Mouse (Mus musculus) embryonic stem cell, embryonic (primary cell): ENCODE data around the gene Per1.

ENCODE experiments used
- CTCF ChIA-PET, 4 experiments: fragments of 300-600 bp in 2 of 4; fragments of 350-600 bp in 2 of 4; sonication (Branson Sonifier 250); formaldehyde crosslinking; loops; one replicate each; lab custom pipeline; 2022; ENCODE audit warnings: inconsistent platforms in 2 of 4; lab: Charles Lee
- POLR2A ChIA-PET, 4 experiments: fragments of 300-600 bp in 2 of 4; fragments of 350-600 bp in 2 of 4; sonication (Branson Sonifier 250); formaldehyde crosslinking; loops; one replicate each; lab custom pipeline; 2022; ENCODE audit warnings: antibody characterized with exemption in 4 of 4, inconsistent platforms in 1 of 4; lab: Charles Lee

Gene Per1

GRCm38 (mm10) chr11:69060448-69061254 lies 34.4 kb upstream of the Per1 start:
- POLR2A ChIA-PET: interaction anchor here (0.5 to 12.8 kb wide), 35 partner anchors 8 to 1466 kb away, joined by 3 to 344 read pairs (median 6); partner anchors contain the start of genes Tmem107 (in 3 of the 4), 9130213A22Rik (in 2 of the 4), Aurkb (in 2 of the 4) and Hes7 (in 2 of the 4)
- CTCF ChIA-PET: interaction anchor here in 2 of 4 experiments (0.6 to 1.5 kb wide), 4 partner anchors 8 to 132 kb away, joined by 3 to 5 read pairs (median 4); no protein-coding TSS in a partner anchor

DNA sequence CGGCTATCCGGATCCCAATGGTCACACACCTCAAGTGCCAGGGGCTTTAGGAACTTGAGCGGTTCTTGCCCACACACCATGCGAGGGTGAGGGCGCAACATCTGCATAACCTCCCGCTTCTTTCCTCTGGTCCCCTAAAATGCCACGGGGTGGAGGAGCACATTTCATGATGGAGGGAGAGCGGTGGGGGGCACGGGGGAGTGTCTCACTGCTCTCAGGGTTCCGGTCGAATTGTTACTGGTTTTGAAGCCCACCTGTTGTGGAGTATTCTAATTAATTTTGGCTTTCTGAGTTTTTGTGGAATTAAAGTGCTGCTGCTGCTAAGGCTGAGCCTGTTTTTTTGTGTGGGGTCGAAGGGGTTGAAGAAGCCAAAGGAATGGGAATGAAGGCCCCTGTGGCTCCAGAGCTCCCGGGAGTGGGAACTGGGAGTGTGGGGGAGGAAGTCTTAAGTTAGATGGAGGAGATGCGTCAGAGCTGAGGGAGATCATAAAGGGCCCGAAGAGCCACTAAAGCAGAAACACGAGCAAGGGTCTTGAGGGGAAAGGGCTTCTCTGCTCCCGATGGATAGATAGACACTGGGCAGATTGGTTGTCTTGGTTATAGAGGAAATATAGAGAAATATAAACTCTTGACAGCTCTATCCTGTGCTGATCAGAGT lies 33.6 kb upstream of the Per1 start:
- CTCF ChIA-PET: interaction anchor here in 1 of 4 experiments (1.2 kb wide), 1 partner anchor 25 kb away, joined by 4 read pairs; no protein-coding TSS in a partner anchor

DNA sequence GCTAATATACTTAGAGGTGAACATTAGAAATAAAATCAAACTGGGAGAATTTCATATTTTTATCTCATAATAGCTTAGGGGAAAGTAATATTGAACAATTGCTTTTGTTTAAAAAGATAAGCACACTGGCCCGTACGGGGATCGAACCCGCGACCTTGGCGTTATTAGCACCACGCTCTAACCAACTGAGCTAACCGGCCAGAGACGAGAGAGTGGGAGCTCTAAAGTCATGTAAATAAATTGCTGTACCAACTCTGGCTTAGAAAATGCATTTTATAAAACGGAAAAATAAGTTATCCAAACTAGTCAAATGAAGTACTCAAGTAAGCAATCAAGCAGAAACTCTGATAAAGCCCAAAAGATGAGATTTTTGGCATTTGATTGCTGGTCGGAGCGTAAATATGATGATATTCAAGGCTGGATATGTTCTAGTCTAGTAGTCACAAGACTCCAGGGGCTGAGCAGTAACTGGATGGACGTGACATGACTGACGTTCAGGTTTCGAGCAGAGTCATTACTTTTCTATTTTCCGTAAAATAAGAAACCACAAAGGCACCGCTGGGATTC lies 32.7 kb upstream of the Per1 start:
- POLR2A ChIA-PET: interaction anchor here (0.8 to 12.8 kb wide), 23 partner anchors 11 to 160 kb away, joined by 3 to 344 read pairs (median 7); partner anchors contain the start of genes Tmem107 (in 3 of the 4), 9130213A22Rik (in 1 of the 4), Aurkb (in 1 of the 4) and Hes7 (in 1 of the 4)
- CTCF ChIA-PET: no interaction called here

More for the DNA sequence above, 33.6 kb upstream of the Per1 start:
- POLR2A ChIA-PET: interaction anchor here (0.8 to 12.8 kb wide), 26 partner anchors 9 to 159 kb away, joined by 3 to 344 read pairs (median 7); partner anchors contain the start of genes Tmem107 (in 3 of the 4), Vamp2 (in 2 of the 4), 9130213A22Rik (in 1 of the 4) and Aurkb (in 1 of the 4)

DNA sequence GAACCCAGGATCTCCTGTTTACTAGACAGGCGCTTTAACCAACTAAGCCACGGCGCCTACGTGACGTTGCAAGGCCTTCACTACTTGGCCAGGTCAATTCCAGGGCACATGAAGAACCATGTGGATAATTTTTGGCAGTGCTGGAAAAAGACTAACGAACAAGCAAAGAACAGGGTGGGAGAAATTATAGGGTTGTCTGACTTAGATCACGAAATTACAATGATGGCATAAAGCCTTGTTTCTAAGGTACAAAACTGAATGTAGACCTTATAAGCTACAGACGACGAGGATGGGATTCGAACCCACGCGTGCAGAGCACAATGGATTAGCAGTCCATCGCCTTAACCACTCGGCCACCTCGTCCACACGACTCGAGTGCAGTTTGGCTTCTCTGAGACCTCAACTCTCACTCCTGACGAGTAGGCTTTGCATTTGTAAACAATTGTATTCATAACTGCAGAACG lies 32.2 kb upstream of the Per1 start:
- CTCF ChIA-PET: no interaction called here
- POLR2A ChIA-PET: interaction anchor here (0.8 to 12.8 kb wide), 28 partner anchors 10 to 74 kb away, joined by 3 to 344 read pairs (median 6); partner anchors contain the start of genes Tmem107 (in 3 of the 4), Per1 (in 2 of the 4), 9130213A22Rik (in 1 of the 4) and Aurkb (in 1 of the 4)

GRCm38 (mm10) chr11:69063413-69064201 lies 31.4 kb upstream of the Per1 start:
- CTCF ChIA-PET: interaction anchor here (0.5 to 1.3 kb wide), 8 partner anchors 28 to 897 kb away, joined by 3 to 4 read pairs (median 4); partner anchors contain the start of genes 9130213A22Rik (in 1 of the 4) and Per1 (in 1 of the 4)
- POLR2A ChIA-PET: interaction anchor here (0.6 to 12.8 kb wide), 44 partner anchors 9 to 858 kb away, joined by 3 to 344 read pairs (median 4); partner anchors contain the start of genes Per1 (in 3 of the 4), Tmem107 (in 3 of the 4), 9130213A22Rik (in 2 of the 4) and Aurkb (in 1 of the 4)

DNA sequence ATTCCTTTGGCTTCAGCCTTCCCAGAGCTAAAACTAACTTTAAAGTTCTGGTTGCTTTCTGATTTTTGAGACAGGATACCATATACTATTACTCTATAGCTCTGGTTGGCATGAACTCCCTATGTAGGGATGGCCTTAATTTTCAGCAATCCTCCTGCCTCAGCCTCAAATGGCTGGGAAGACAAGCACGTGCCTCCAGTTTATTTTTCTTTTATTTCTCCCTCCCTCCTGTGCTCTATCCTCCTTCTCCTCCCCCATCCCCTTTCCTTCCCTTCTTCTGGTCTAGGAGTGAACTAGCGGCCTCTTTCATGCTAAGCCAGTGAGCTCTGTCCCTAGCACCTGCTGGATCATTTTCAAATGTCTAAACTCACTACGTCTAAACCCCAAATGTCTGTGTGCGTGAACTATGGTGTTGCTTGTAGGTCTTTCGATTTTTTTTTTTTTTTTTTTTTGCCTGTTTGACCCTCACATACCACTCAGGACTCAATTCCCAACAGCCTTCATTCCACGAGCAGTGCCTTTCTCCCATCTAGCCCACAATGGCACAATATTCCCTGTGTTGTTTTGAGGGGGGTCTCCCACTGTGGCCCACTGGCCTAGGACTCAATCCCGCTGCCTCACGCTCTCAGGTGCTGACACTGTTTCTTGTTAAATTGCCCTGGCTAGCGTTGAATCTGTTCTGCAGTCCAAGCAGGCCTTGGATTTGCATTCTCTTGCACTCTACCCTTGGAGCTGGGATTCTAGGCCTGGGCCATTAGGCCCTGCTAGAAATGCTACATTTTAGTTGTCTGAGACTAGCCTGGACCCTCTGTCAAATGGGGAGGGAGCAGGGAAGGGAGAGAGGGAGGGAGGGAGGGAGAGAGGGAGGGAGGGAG lies 30.5 kb upstream of the Per1 start:
- POLR2A ChIA-PET: interaction anchor here (0.6 to 12.8 kb wide), 35 partner anchors 9 to 857 kb away, joined by 3 to 344 read pairs (median 4); partner anchors contain the start of genes Tmem107 (in 3 of the 4), 9130213A22Rik (in 2 of the 4), Hes7 (in 2 of the 4) and Per1 (in 2 of the 4)
- CTCF ChIA-PET: interaction anchor here (0.5 to 1.3 kb wide), 10 partner anchors 12 to 896 kb away, joined by 3 to 4 read pairs (median 4); partner anchors contain the start of genes 9130213A22Rik (in 1 of the 4) and Per1 (in 1 of the 4)

DNA sequence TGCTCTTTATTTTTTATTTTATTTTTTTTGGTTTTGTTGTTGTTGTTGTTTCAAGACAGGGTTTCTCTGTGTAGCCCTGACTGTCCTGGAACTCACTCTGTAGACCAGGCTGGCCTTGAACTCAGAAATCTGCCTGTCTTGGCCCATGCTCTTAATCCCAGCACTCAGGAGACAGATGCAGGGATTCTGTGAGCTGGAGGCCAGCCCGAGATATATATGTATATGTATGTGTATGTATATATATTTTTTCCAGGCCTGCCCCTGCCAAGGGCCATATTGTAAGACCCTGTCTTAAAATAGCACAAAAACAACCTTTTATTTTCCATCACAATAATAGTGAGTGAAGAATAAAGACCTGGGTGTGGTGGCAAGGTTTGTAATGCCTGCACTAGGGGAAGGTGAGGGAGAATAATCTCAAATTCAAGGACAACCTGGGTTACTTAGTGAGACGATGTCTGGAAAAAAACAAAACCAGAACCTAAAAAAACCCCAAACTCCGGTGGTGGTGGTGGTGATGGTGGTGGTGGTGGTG lies 29.6 kb upstream of the Per1 start:
- ChIA-PET CTCF (interaction anchor here in 2 of 4 experiments (0.6 to 1.9 kb wide), 5 partner anchors 12 to 59 kb away, joined by 3 to 14 read pairs (median 4); no protein-coding TSS in a partner anchor), POLR2A (interaction anchor here (0.6 to 12.8 kb wide), 22 partner anchors 8 to 135 kb away, joined by 3 to 344 read pairs (median 14); partner anchors contain the start of genes Tmem107 (in 3 of the 4), 9130213A22Rik (in 2 of the 4), Hes7 (in 2 of the 4) and Per1 (in 1 of the 4))

DNA sequence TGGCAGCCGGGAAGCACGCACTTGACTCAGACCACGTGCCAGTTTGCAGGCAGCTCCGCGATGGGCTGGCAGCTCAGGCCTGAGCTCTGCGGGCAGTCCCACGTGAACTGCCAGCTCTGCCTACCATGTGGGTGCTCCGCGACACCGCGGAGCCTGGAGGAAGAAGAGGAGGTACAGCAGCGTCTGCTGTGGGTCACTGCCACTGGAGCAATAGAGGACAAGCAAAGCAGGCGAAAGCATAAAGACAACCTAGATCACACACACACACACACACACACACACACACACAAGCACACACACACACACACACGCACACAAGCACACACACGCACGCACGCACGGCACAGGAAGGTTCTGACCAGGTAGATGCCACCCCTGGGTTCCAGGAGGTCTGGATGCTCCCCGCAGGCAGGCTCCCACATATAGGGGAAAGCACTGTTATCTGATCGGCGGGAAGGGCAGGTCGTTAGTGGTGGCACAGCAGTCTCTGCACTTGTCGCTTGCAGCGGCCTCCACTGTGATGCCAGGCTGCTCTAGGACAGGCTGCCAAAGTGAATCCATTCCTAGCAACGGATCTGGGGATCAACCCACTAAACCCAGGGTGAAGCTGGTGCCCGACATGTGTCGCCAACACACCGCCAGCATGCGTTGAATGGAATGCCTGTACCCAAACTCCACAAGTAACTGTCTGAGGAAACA lies 28.7 kb upstream of the Per1 start:
- POLR2A ChIA-PET: interaction anchor here in 3 of 4 experiments (0.6 to 12.8 kb wide), 49 partner anchors 10 to 162 kb away, joined by 3 to 344 read pairs (median 4); partner anchors contain the start of genes 9130213A22Rik (in 3 of the 3), Hes7 (in 2 of the 3), Per1 (in 2 of the 3) and Tmem107 (in 2 of the 3)
- CTCF ChIA-PET: interaction anchor here (0.6 to 2.1 kb wide), 28 partner anchors 10 to 169 kb away, joined by 3 to 14 read pairs (median 4); partner anchors contain the start of genes 9130213A22Rik (in 2 of the 4), Aloxe3 (in 1 of the 4) and Per1 (in 1 of the 4)

DNA sequence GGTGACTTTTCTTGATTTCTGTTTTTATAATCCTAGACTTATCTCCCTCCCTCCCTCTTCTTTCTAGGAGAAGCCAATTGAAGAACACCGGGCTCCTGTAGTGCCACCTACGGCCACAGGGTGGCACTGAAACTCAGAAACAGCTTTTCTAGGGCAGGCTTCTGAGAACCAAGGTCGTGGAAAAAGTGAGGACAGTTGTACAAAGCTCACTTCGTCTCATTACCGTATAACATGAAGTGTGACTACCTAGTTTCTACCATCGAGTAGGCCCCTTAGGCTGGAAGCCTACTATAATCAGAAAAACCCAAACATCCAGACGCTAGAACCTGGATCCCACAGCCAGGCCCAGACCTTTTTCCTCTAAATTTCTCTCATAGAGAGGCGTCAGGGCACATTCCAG lies 28.1 kb upstream of the Per1 start:
- CTCF ChIA-PET: interaction anchor here (0.6 to 2.1 kb wide), 35 partner anchors 9 to 171 kb away, joined by 3 to 14 read pairs (median 3); partner anchors contain the start of genes 9130213A22Rik (in 2 of the 4), Aloxe3 (in 1 of the 4) and Per1 (in 1 of the 4)
- POLR2A ChIA-PET: interaction anchor here in 3 of 4 experiments (0.7 to 12.8 kb wide), 46 partner anchors 8 to 523 kb away, joined by 3 to 344 read pairs (median 4); partner anchors contain the start of genes 9130213A22Rik (in 3 of the 3), Hes7 (in 2 of the 3), Per1 (in 2 of the 3) and Tmem107 (in 2 of the 3)

DNA sequence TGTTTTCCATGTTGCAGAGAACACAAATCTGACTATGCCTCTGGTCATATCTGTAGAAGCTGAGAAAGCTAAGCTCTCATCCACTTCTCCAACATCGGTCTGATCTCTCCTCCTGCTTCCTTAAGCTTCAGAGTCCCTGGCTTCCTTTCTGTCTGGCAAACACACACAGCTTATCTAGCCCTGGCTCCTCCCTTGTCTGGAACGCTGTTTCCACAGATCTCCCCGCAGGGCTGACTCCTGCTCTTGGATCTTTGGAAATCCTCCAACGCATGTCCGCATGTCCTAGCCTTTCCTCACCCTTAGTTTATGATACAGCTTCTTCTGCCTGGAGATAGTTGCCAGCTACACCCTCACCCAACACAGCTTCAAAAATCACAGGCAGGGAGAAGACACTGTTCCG lies 27.4 kb upstream of the Per1 start:
- ChIA-PET CTCF (interaction anchor here (0.7 to 2.1 kb wide), 18 partner anchors 9 to 70 kb away, joined by 3 to 14 read pairs (median 4); partner anchors contain the start of genes 9130213A22Rik (in 1 of the 4) and Per1 (in 1 of the 4)), POLR2A (interaction anchor here in 3 of 4 experiments (0.6 to 12.8 kb wide), 33 partner anchors 8 to 853 kb away, joined by 3 to 344 read pairs (median 4); partner anchors contain the start of genes 9130213A22Rik (in 2 of the 3), Borcs6 (in 2 of the 3), Hes7 (in 2 of the 3) and Tmem107 (in 2 of the 3))

DNA sequence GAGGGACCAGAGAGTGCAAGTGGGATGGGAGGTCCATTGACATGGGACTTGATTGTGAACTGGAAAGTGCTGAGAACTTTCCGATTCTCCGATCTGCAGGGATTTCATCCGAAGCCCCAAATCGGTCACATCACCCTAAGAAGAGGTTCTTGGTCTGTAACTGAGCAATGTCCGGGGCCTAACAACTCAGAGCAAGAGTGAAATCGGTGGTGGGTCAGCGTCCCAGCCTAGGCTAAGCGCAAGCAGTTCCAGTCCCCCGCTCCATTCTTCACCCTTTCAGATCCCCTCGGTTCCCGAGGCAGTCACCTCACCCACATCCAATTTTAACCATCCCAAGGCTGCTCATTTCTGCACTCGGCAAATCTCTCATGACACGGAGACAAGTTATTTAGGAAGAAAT lies 24.9 kb upstream of the Per1 start:
- ChIA-PET POLR2A (interaction anchor here in 3 of 4 experiments (0.7 to 13.3 kb wide), 7 partner anchors 7 to 190 kb away, joined by 3 to 547 read pairs (median 116); partner anchors contain the start of genes Borcs6 (in 2 of the 3), Per1 (in 2 of the 3) and Vamp2 (in 2 of the 3)), CTCF (interaction anchor here in 1 of 4 experiments (0.6 kb wide), 1 partner anchor 23 kb away, joined by 3 read pairs; no protein-coding TSS in a partner anchor)

DNA sequence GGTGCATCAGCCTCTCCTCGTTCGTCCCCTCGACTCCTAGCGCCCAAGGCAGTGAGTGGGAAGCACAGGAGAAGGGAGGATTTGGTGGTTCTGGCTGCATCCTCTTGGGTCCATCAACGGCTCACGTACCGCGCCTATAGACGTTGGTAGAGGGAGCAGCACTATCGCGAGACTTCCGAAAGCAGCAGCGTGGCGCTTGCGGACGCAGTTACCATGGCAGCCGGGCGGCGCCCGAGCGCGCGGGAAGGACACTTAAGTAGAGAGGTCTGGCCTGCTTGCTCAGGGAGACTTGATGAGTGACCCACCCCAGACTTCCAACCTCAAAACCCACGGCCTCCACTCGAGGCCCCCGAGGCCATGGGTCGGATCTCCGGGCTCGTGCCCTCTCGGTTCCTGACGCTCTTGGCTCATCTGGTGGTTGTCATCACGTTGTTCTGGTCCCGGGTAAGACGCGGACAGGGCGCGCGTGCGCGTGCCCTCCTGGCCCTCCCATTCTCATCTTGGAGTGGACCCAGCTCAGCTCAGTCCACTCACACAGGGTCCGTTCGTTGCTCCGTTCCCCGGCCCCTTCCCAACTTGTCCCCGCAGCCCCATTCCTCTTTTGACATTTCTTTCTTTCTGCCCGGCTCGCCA lies 24.3 kb upstream of the Per1 start, which contains the start of gene Tmem107:
Gene Tmem107 (plus strand): TSS at position 217 of the 633 bp plus-strand sequence.
- ChIA-PET CTCF (interaction anchor here in 1 of 4 experiments (0.6 kb wide), 1 partner anchor 22 kb away, joined by 3 read pairs; no protein-coding TSS in a partner anchor), POLR2A (interaction anchor here in 3 of 4 experiments (0.6 to 13.3 kb wide), 22 partner anchors 7 to 63 kb away, joined by 3 to 547 read pairs (median 33); partner anchors contain the start of genes Borcs6 (in 3 of the 3), Per1 (in 3 of the 3), 9130213A22Rik (in 2 of the 3) and Vamp2 (in 2 of the 3))
